Mouse (Mus musculus): Measurements from ENCODE around the gene Camsap2.

DNA sequence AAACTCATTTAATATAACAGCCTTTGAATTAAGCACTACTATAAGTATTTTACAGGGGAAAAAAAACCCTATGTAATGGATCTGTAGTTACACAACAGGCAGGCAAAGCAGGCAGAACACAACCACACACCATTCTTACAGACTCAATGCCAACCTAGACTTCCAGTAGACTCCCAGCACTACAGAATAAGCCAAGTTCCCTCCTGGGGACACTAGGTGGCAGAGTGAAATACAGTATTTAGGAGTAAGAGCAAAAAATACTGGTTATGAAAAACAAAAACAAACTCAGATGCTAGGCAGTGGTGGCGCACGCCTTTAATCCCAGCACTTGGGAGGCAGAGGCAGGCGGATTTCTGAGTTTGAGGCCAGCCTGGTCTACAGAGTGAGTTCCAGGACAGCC lies 39.5 kb downstream of the Camsap2 start:
- no peak for TF ChIP-seq CTCF (IDR thresholded peaks at IDR 0.05; ENCODE audit: borderline replicate concordance, insufficient read depth, low read length)
- no peak for TF ChIP-seq POLR2A (IDR thresholded peaks at IDR 0.05; ENCODE audit: low read depth, low read length)

Measured in embryonic fibroblast, embryonic 13.5 days (primary cell).